Mouse (Mus musculus): ENCODE results near the gene Mms19.

Mms19 gene

GRCm38 (mm10) chr19:41998770-41999548, 18.0 kb upstream of the Mms19 start:
- no peak for DNase-seq (ENCODE audit: low spot score)

- no peak for DNase-seq (ENCODE audit: low spot score)
These were observed 16.1 kb upstream of the Mms19 start for GRCm38 (mm10) chr19:41997090-41997489.

- no peak for DNase-seq (ENCODE audit: low spot score)
These were observed 14.5 kb upstream of the Mms19 start for GRCm38 (mm10) chr19:41995483-41995882.

GRCm38 (mm10) chr19:41994023-41994422, 13.1 kb upstream of the Mms19 start:
- DNase-seq (ENCODE audit: low spot score) = no peak

- DNase-seq (ENCODE audit: low spot score) = peak; percentile 84
These were observed 12.5 kb upstream of the Mms19 start for GRCm38 (mm10) chr19:41993484-41993883.

GRCm38 (mm10) chr19:41992971-41993370, 12.0 kb upstream of the Mms19 start:
- DNase-seq (ENCODE audit: low spot score) = no peak

- no peak for DNase-seq (ENCODE audit: low spot score)
These were observed 11.0 kb upstream of the Mms19 start for GRCm38 (mm10) chr19:41991926-41992477.

- no peak for DNase-seq (ENCODE audit: low spot score)
These were observed 8.9 kb upstream of the Mms19 start for GRCm38 (mm10) chr19:41989810-41990209.

- no peak for DNase-seq (ENCODE audit: low spot score)
These were observed 6.2 kb upstream of the Mms19 start for GRCm38 (mm10) chr19:41987206-41987605.

- DNase-seq (ENCODE audit: low spot score) = no peak
These were observed 5.0 kb upstream of the Mms19 start for GRCm38 (mm10) chr19:41985994-41986393.

GRCm38 (mm10) chr19:41982791-41983150, 1.8 kb upstream of the Mms19 start:
- DNase-seq (ENCODE audit: low spot score) = no peak

- no peak for DNase-seq (ENCODE audit: low spot score)
These were observed 1.2 kb upstream of the Mms19 start for GRCm38 (mm10) chr19:41981931-41982790.

GRCm38 (mm10) chr19:41981595-41981927, 604 bp upstream of the Mms19 start, which contains the start of gene Ubtd1:
TSS of gene Ubtd1 (plus strand) at chr19:41981763.
- DNase-seq (ENCODE audit: low spot score) = no peak

- DNase-seq (ENCODE audit: low spot score) = no peak
These were observed 537 bp downstream of the Mms19 start for GRCm38 (mm10) chr19:41980422-41980818.

- DNase-seq (ENCODE audit: low spot score) = peak; percentile 43
These were observed 6.8 kb downstream of the Mms19 start for GRCm38 (mm10) chr19:41973891-41974794.

- no peak for DNase-seq (ENCODE audit: low spot score)
These were observed 11.3 kb downstream of the Mms19 start for GRCm38 (mm10) chr19:41969618-41970017.

GRCm38 (mm10) chr19:41953574-41953973, 27.4 kb downstream of the Mms19 start:
- no peak for DNase-seq (ENCODE audit: low spot score)

- no peak for DNase-seq (ENCODE audit: low spot score)
These were observed 28.7 kb downstream of the Mms19 start for GRCm38 (mm10) chr19:41952287-41952686.

- DNase-seq (ENCODE audit: low spot score) = no peak
These were observed 37.1 kb downstream of the Mms19 start for GRCm38 (mm10) chr19:41943841-41944240.

GRCm38 (mm10) chr19:41938539-41938938, 42.4 kb downstream of the Mms19 start:
- no peak for DNase-seq (ENCODE audit: low spot score)

GRCm38 (mm10) chr19:41935921-41936320, 45.0 kb downstream of the Mms19 start:
- peak; percentile 70 for DNase-seq (ENCODE audit: low spot score)

GRCm38 (mm10) chr19:41934124-41934523, 46.8 kb downstream of the Mms19 start:
- DNase-seq (ENCODE audit: low spot score) = no peak

Data from testis, postnatal 14 days (tissue).